Comparison of ENCODE assay signal across 9 mouse cellular contexts in genomic region chr13:98726494-98726893, GRCm38 (mm10). TPM values are rescaled to one million over a fixed set of nuclear protein-coding genes. Genes with fewer than 3 reads are reported as not detected.
DNase-seq lines count a peak whose midpoint lies in the region; ATAC-seq and TF ChIP-seq lines count a peak whose summit lies in the region.
"Had no signal": no experiment of that assay in that cellular context is flagged by ENCODE, and none has a peak within 500 bp of the region (broad histone marks: within the 10 kb centered on the region; RNA-seq: fewer than 3 reads in every experiment).

No protein-coding gene starts in this region.

- H3K27me3 ChIP-seq in heart, adult 2 months (ENCODE audit: control insufficient read depth, insufficient read depth, low read length) = no peaks in the 10 kb centered on the region
- no peaks in the 10 kb centered on the region for H3K27me3 ChIP-seq in midbrain, embryonic 13.5 days
- no peaks in the 10 kb centered on the region for H3K27me3 ChIP-seq in midbrain, embryonic 11.5 days (ENCODE audit: control insufficient read depth, insufficient read depth, low read length)

- H3K4me2 ChIP-seq in midbrain, embryonic 13.5 days (replicated peaks) = no peak overlapping the region
- no peak overlapping the region for H3K4me2 ChIP-seq in midbrain, embryonic 11.5 days

- H3K79me2 ChIP-seq in heart, adult 2 months (replicated peaks; ENCODE audit: control insufficient read depth, insufficient read depth, low read length) = no peaks in the 10 kb centered on the region

- WGBS in heart, adult 2 months = 62% methylated on average over 4 of the region's 4 CpGs
- WGBS in midbrain, embryonic 13.5 days = 60% methylated on average over 4 of the region's 4 CpGs
- WGBS in midbrain, embryonic 11.5 days = 65% methylated on average over 4 of the region's 4 CpGs

- no peak for TF ChIP-seq EP300 in heart, adult 2 months (IDR thresholded peaks at IDR 0.05; ENCODE audit: insufficient read depth, low read depth, low read length)

- intact Hi-C loops in heart, adult 2 months (cut with DNase I) = loop anchor here (5.0 kb wide), 1 partner anchor 129 kb away; no protein-coding TSS in a partner anchor

- peak; percentile 85 for TF ChIP-seq CTCF in heart, adult 2 months (IDR thresholded peaks at IDR 0.05)

- TF ChIP-seq POLR2A in heart, adult 2 months (IDR thresholded peaks at IDR 0.05; ENCODE audit: insufficient read depth, low read depth, low read length) = no peak

- peaks cover 2% of the 10 kb centered on the region for H3K36me3 ChIP-seq in heart, adult 2 months (ENCODE audit: control insufficient read depth, insufficient read depth, low read length)
- H3K36me3 ChIP-seq in midbrain, embryonic 13.5 days = peaks cover 43% of the 10 kb centered on the region
- H3K36me3 ChIP-seq in midbrain, embryonic 11.5 days (ENCODE audit: control insufficient read depth, insufficient read depth, low read length) = peaks cover 8% of the 10 kb centered on the region

- H3K27ac ChIP-seq in heart, adult 2 months = no peak overlapping the region
- no peak overlapping the region for H3K27ac ChIP-seq in midbrain, embryonic 13.5 days
- H3K27ac ChIP-seq in midbrain, embryonic 11.5 days (ENCODE audit: low read depth, low read length) = no peak overlapping the region

- H3K4me3 ChIP-seq in heart, adult 2 months = no peak overlapping the region
- H3K4me3 ChIP-seq in midbrain, embryonic 13.5 days (replicated peaks) = no peak overlapping the region
- no peak overlapping the region for H3K4me3 ChIP-seq in midbrain, embryonic 11.5 days (ENCODE audit: low read depth, low read length)

- H3K9me3 ChIP-seq in midbrain, embryonic 13.5 days = no peaks in the 10 kb centered on the region
- H3K9me3 ChIP-seq in midbrain, embryonic 11.5 days (ENCODE audit: control insufficient read depth, low read length) = no peaks in the 10 kb centered on the region

- H3K4me1 ChIP-seq in heart, adult 2 months (ENCODE audit: control insufficient read depth, insufficient read depth, low read length) = no peaks in the 10 kb centered on the region
- H3K4me1 ChIP-seq in midbrain, embryonic 13.5 days (replicated peaks) = no peaks in the 10 kb centered on the region
- no peaks in the 10 kb centered on the region for H3K4me1 ChIP-seq in midbrain, embryonic 11.5 days (ENCODE audit: control insufficient read depth, insufficient read depth, low read length)

- peak; percentile 55; the same call in 1 of the 2 replicates for ATAC-seq in midbrain, embryonic 13.5 days
- ATAC-seq in midbrain, embryonic 11.5 days (ENCODE audit: low FRiP score) = no peak
- peak; percentile 59 for ATAC-seq in megakaryocyte-erythroid progenitor cell, adult 5-6 weeks (replicated peaks; ENCODE audit: low FRiP score, low TSS enrichment, poor library complexity, severe bottlenecking)
- ATAC-seq in megakaryocyte, adult 5-6 weeks (ENCODE audit: poor library complexity, severe bottlenecking) = no peak
- no peak for ATAC-seq in monocyte, adult 5-6 weeks (replicated peaks; ENCODE audit: insufficient number of reproducible peaks, low FRiP score, low TSS enrichment, poor library complexity, severe bottlenecking)

- no peak overlapping the region for H3K9ac ChIP-seq in heart, adult 2 months (ENCODE audit: low read depth, low read length)
- no peak overlapping the region for H3K9ac ChIP-seq in midbrain, embryonic 13.5 days (replicated peaks)
- H3K9ac ChIP-seq in midbrain, embryonic 11.5 days (ENCODE audit: low read length) = no peak overlapping the region

- DNase-seq in heart, adult 2 months = no peak
- no peak for DNase-seq in heart, adult 8-10 months (ENCODE audit: low spot score)
- no peak for DNase-seq in midbrain, embryonic 11.5 days (ENCODE audit: low spot score, missing footprints)
- peak; percentile 8 for DNase-seq in adipocyte (ENCODE audit: low spot score)
- DNase-seq: adrenal gland, adult 2 months had no signal

RNA-seq across cellular contexts. Expression of gene Tmem171, which starts 31.9 kb away (rescaled TPM):
- 1 to 10 TPM; 4.6 to 8.1 TPM for total RNA-seq in heart, adult 2 months (2021)
- 9.1 and 11.1 TPM in 2 replicates for polyA plus RNA-seq in heart, adult 2 months (2012; rRNA removed)
- total RNA-seq in heart, adult 8-10 months (2022) = 1 to 10 TPM; 3.5 to 8.8 (median 4.3) TPM
- not detected in 2 replicates for polyA plus RNA-seq in midbrain, embryonic 13.5 days (2015; fragmentation: Nextera tagmentation; extraction: Ambion mirVana)
- not detected in 2 replicates for polyA plus RNA-seq in midbrain, embryonic 11.5 days (2014; fragmentation: Nextera tagmentation; extraction: Ambion mirVana)
- total RNA-seq in megakaryocyte-erythroid progenitor cell, adult 5-6 weeks (2014; fragmentation: Nextera tagmentation) = not detected in 2 replicates
- total RNA-seq in megakaryocyte-erythroid progenitor cell, adult 5-6 weeks (2017) = not detected in 2 replicates
- total RNA-seq in megakaryocyte, adult 5-6 weeks (2015) = not detected in 2 replicates
- total RNA-seq in megakaryocyte, adult 5-6 weeks (2017) = 0.45 TPM in 1 of 2 replicates, not detected in the other
- total RNA-seq in monocyte, adult 5-6 weeks (2017) = 2.5 to 2.7 TPM in 2 of 3 replicates, not detected in the other

Comparison
In these comparisons a context has a peak if more than half of its experiments do, and no peak if none do; other contexts are left out.
1. ATAC-seq: peak in midbrain, embryonic 13.5 days (single experiment) and megakaryocyte-erythroid progenitor cell, adult 5-6 weeks (single experiment); none in midbrain, embryonic 11.5 days (single experiment), megakaryocyte, adult 5-6 weeks (single experiment) and monocyte, adult 5-6 weeks (single experiment).